Mouse (Mus musculus): ENCODE measurements around the gene Irf8.

DNA sequence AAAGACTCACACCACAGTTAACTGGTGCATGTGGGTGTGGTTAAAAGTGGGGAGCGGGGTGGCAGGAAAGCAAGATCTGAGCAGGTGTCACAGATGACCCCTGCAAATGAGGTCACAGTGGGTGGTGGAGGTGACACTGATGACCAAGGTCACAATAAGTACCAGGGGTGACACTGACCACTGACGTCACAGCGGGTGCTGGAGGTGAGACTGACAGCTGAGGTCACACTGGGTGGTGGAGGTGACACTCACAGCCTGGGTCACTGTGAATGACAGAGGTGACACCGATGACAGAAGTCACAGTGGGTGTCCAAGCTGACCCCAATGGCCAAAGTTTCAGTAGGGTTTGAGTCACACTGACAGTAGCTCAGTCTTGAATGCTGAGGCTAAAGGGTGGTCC, 50.6 kb downstream of the Irf8 start:
- TF ChIP-seq CTCF (IDR thresholded peaks at IDR 0.05; ENCODE audit: low read depth, low read length) (no peak), POLR2AphosphoS5 (IDR thresholded peaks at IDR 0.05; ENCODE audit: insufficient replicate concordance, low read depth, low read length) (no peak)
